Mouse (Mus musculus) erythroblast, embryonic 14.5 days (primary cell): ENCODE measurements around the gene AI413582.

Source experiments
- GATA1 ChIP-seq: IDR thresholded peaks from 2 replicates; pipeline ENCODE4 v1.6.1; 2012; ENCODE audit warnings: low read length, inconsistent platforms, mixed read lengths
- TAL1 ChIP-seq: IDR thresholded peaks from 3 replicates; pipeline ENCODE4 v1.6.1; 2012; ENCODE audit warnings: low read length, inconsistent platforms, mixed read lengths

DNA sequence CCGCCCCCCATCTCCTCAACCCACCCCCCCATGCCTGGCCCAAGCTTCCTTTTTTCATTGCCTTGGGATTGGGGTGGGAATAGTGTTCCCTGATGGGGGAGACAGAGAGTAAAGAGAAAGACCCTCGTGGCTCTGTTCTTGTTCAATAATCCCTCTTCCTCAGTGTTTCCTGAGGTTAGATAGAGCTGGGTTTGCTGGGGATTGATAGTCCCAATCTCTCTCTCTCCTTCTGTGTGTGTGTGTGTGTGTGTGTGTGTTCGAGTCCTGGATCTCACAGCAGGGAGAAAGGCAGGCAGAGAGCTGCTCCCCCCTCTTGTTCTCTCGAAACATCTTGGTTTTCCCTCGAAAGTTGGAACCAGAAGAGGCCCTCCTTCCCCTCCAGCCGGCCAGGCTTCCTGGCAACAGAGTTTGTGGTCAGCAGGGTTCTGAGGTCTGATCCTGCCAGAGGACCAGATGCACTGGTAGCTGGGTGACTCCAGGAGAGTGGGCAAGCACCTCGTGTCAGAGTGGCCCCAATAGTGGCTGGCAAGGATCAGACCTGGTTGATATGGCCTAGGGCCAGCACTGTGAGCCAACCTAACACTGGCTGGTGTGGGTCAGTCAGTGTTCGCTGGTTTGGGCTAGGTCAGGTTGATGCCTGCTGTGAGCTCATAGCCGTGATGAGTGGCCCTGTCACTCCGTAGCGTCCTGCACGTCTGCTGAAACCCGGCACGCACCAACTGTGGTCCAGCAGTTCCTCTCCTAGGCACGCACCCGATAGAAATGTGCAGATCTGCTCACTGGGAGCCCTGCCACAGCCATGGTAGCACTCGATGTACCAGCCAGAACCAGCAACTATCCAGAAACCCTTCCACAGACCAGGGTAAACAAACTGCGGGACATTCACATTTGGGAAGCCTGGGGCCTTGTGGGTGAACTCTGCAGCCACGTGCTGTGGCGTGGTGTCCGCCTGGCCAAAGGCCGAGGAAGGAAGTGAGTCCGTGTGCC lies 13.0 kb downstream of the AI413582 start:
- TF ChIP-seq GATA1 (no peak), TAL1 (no peak)
